Mouse (Mus musculus): ENCODE data around the gene Ccn5. TPM values are rescaled to one million over a fixed set of nuclear protein-coding genes. Genes with fewer than 3 reads are reported as not detected.
A peak's percentile ranks its signal among the peaks of the same experiment; 100 is the strongest.

Gene Ccn5
- polyA plus RNA-seq, 1 experiment from 2014 or later = 0.09 TPM

DNA sequence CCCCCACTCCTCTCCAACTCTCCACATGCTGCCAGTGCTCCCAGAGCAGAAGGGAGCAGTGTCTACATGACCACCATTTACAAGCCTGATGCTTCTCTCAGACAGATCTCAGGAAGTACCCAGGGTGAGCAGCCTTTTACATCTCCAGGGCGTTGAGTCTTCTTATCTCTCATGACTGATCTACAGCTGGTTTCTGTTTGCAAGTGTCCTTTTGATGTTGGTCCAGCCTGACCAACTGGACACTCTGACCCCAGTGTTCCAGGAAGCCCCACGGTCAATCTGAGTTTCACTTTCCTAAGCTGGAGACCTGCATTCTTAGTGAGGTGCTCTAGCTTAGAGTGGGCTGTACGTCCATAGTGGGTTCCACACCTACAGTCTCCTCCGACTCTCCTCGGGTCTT is 16.8 kb upstream of the Ccn5 start:
- no peaks in the 10 kb centered on the region for H3K9me3 ChIP-seq (replicated peaks)
- no peak overlapping the region for H3K27ac ChIP-seq (replicated peaks)
- H3K9ac ChIP-seq = no peak overlapping the region
- no peak for ATAC-seq (ENCODE audit: insufficient read depth)
- no peaks in the 10 kb centered on the region for H3K27me3 ChIP-seq
- H3K36me3 ChIP-seq (replicated peaks) = no peaks in the 10 kb centered on the region
- H3K4me1 ChIP-seq (replicated peaks) = no peaks in the 10 kb centered on the region
- 28% methylated on average over 5 of the region's 5 CpGs for WGBS (ENCODE audit: insufficient replicate concordance)
- no peak overlapping the region for H3K4me3 ChIP-seq (replicated peaks)
- H3K4me2 ChIP-seq = no peak overlapping the region

DNA sequence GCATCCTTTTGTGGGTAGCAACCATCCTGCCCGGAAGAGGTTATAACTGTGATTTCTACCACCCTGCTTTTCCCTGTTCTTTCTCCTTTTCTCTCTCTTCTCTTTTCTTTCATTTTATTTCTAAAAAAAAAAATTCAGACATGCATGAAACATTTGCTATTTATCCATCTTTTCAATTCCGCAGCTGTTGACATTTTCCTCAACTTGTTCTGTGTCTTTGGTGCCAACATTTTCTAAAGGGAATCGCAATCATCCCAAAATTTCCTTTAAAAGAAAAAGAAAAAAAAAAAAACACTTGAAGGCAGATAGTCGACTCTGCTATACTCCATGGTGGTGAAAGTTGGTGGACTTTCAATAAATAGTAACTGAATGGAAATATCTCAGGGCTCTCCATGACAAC is 11.5 kb upstream of the Ccn5 start:
- no peaks in the 10 kb centered on the region for H3K27me3 ChIP-seq
- H3K36me3 ChIP-seq (replicated peaks) = no peaks in the 10 kb centered on the region
- H3K9me3 ChIP-seq (replicated peaks) = no peaks in the 10 kb centered on the region
- H3K4me2 ChIP-seq = no peak overlapping the region
- no peak overlapping the region for H3K4me3 ChIP-seq (replicated peaks)
- no peak overlapping the region for H3K9ac ChIP-seq
- H3K27ac ChIP-seq (replicated peaks) = no peak overlapping the region
- no peak for ATAC-seq (ENCODE audit: insufficient read depth)
- H3K4me1 ChIP-seq (replicated peaks) = no peaks in the 10 kb centered on the region
- WGBS (ENCODE audit: insufficient replicate concordance) = 63% methylated on average over 4 of the region's 4 CpGs

DNA sequence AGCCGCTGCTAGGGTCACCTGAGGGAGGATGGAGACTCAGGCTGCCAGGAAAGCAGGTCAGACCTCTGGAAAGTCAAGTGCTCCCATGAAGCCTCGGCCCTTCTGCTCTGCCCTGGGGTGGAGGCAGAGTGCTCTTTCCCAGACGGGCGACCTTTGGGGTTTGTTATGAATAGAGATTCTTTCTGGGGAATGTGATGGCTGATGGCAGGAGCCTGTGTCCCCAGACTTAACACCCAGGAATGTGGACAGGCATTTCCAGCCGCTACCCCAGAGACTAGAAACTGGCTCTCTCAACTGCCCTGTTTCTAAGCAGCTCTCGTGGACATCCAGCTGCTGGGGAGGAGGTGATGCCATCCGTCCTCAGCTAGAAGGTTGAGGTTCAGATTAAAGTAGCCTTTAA is 11.0 kb upstream of the Ccn5 start:
- 51% methylated on average over 7 of the region's 7 CpGs for WGBS (ENCODE audit: insufficient replicate concordance)
- Histone ChIP-seq H3K27ac (replicated peaks) (no peak overlapping the region), H3K4me1 (replicated peaks) (no peaks in the 10 kb centered on the region)

DNA sequence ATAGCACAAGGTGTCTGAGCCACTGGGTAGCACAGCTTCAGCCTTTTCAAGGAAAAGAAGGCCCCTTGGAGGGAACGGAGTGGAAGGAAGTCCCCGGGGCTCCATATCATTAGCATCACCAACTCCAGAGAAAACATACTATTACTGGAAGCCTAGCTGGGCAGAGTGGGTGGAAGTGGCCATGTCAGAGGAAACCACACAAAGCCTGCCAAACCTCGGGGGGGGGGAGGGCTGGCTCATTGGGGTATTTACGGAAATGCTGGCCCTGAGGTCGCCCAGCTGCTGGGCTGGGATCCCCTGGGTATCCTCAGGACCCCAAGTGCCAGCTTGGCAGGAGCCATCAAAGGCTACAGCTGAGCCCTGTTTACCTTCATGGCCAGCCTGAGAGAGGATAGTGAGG is 7.6 kb upstream of the Ccn5 start:
- Histone ChIP-seq H3K27ac (replicated peaks) (no peak overlapping the region), H3K9me3 (replicated peaks) (no peaks in the 10 kb centered on the region), H3K4me3 (replicated peaks) (no peak overlapping the region), H3K36me3 (replicated peaks) (no peaks in the 10 kb centered on the region), H3K4me1 (replicated peaks) (no peaks in the 10 kb centered on the region), H3K9ac (no peak overlapping the region), H3K27me3 (no peaks in the 10 kb centered on the region), H3K4me2 (no peak overlapping the region)
- WGBS (ENCODE audit: insufficient replicate concordance) = 18% methylated on average over 5 of the region's 5 CpGs
- no peak; the same call in 1 of the 2 replicates for ATAC-seq (ENCODE audit: insufficient read depth)

More for the DNA sequence above, 11.0 kb upstream of the Ccn5 start:
- Histone ChIP-seq H3K9me3 (replicated peaks) (no peaks in the 10 kb centered on the region), H3K4me2 (no peak overlapping the region), H3K4me3 (replicated peaks) (no peak overlapping the region), H3K27me3 (no peaks in the 10 kb centered on the region), H3K36me3 (replicated peaks) (no peaks in the 10 kb centered on the region), H3K9ac (no peak overlapping the region)
- no peak for ATAC-seq (ENCODE audit: insufficient read depth)

DNA sequence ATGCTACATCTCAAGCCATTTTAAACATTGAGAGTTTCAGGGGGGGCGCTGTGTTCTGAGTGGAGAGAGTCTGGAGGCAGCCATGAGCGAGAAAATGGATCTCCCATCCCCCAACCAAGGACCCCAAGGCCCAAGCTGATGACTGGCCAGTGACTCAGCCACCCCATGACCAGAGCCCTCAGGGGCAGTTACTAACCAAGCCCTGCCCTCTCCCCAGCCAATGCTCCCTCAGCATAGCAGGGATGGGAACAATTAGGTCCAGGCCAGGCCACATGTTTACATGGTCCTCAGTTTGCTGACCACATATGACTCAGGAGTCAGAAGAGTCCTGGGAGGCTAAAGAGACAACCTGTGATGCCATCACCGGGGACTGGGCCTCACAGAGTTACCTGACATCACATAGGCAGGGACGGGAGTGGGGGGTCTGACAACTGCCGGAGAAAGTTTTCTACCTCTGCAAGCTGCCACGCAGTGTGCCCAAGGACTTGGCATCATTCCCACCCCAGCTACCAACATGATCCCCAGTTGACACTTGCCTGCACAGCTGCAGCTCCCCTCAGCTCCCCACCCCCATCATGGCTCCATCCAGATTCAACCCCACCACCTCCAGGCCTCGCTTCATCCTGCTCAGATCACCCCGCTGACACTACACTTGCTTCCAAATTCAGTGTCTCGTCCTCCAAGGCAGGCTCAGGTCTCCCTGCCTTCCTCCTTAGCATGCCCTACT is 5.8 kb upstream of the Ccn5 start:
- Histone ChIP-seq H3K36me3 (replicated peaks) (no peaks in the 10 kb centered on the region), H3K4me1 (replicated peaks) (no peaks in the 10 kb centered on the region), H3K27ac (replicated peaks) (no peak overlapping the region), H3K4me3 (replicated peaks) (no peak overlapping the region), H3K9me3 (replicated peaks) (no peaks in the 10 kb centered on the region), H3K9ac (no peak overlapping the region), H3K4me2 (no peak overlapping the region), H3K27me3 (no peaks in the 10 kb centered on the region)
- WGBS (ENCODE audit: insufficient replicate concordance) = 68% methylated on average over 9 of the region's 9 CpGs
- ATAC-seq (ENCODE audit: insufficient read depth) = no peak

DNA sequence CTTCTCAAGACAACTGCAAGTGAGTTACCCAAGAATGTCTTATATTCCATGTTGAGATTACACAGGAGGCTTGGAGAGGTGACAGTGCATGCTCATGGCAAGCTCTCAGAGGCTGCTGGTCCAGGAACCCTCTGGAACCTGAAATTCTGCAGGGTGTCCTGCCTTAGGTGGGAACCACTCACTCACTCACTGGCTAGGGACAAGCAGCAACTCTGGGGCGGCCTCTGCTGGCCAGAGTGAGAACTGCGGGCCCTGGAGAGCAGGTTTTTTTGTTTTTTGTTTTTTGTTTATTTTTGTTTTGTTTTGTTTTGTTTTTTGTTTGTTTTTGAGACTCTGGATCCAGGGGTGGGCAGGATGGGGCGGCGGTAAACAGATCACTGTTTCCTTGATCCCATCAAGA is 2.6 kb downstream of the Ccn5 start:
- no peak for ATAC-seq (ENCODE audit: insufficient read depth)
- H3K9ac ChIP-seq = no peak overlapping the region
- no peak overlapping the region for H3K4me3 ChIP-seq (replicated peaks)
- no peak overlapping the region for H3K27ac ChIP-seq (replicated peaks)
- H3K4me1 ChIP-seq (replicated peaks) = no peaks in the 10 kb centered on the region
- no peaks in the 10 kb centered on the region for H3K27me3 ChIP-seq
- H3K9me3 ChIP-seq (replicated peaks) = no peaks in the 10 kb centered on the region
- WGBS (ENCODE audit: insufficient replicate concordance) = 7% methylated on average over 4 of the region's 4 CpGs
- H3K4me2 ChIP-seq = peak overlapping the region; percentile 16; the same call in 1 of the 2 replicates
- no peaks in the 10 kb centered on the region for H3K36me3 ChIP-seq (replicated peaks)

DNA sequence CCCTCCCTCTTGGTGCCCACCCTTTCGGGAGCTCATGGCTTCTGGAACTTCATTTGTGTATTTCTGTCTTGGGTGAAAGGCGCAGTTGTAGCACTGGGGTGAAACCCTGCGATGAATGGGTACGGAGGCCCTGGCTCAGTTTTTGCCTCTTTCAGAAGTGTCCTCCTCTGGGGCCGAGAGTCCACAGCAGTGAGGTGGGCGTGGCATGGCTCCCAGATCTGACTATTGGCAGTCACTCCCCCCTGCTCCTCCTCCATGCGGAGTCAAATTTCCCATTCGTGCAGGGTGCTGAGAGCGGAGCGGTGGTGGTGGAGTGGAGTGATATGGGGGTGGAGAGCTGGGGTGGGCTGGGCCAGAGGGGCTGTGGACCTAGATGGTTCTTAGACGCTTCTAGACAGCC is 3.1 kb downstream of the Ccn5 start:
- no peaks in the 10 kb centered on the region for H3K27me3 ChIP-seq
- no peak overlapping the region for H3K9ac ChIP-seq
- H3K27ac ChIP-seq (replicated peaks) = no peak overlapping the region
- H3K9me3 ChIP-seq (replicated peaks) = no peaks in the 10 kb centered on the region
- WGBS (ENCODE audit: insufficient replicate concordance) = 46% methylated on average over 11 of the region's 11 CpGs
- peak; percentile 63 for ATAC-seq (ENCODE audit: insufficient read depth)
- no peak overlapping the region for H3K4me3 ChIP-seq (replicated peaks)
- H3K4me2 ChIP-seq = peak overlapping the region; percentile 16; the same call in 1 of the 2 replicates
- no peaks in the 10 kb centered on the region for H3K36me3 ChIP-seq (replicated peaks)
- no peaks in the 10 kb centered on the region for H3K4me1 ChIP-seq (replicated peaks)

DNA sequence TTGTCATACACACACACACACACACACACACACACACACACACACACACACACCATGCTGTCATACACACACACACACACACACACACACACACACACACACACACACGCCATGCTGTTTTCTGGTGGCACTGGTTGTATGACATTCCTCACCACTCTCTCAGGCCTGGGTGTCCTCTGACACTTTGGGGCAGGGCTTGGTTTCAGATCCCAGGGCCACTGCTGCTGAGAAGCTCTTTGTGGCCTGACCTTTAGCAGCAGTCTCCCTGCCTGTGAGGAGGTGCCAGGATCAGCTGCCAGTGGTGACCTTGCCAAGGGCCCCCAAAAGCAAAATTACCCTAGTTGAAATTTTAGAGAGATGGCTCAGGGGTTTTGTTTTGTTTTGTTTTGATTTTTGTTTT is 5.2 kb downstream of the Ccn5 start:
- Histone ChIP-seq H3K4me2 (no peak overlapping the region), H3K4me1 (replicated peaks) (no peaks in the 10 kb centered on the region), H3K9me3 (replicated peaks) (no peaks in the 10 kb centered on the region), H3K27ac (replicated peaks) (no peak overlapping the region), H3K36me3 (replicated peaks) (no peaks in the 10 kb centered on the region), H3K27me3 (no peaks in the 10 kb centered on the region), H3K4me3 (replicated peaks) (no peak overlapping the region), H3K9ac (no peak overlapping the region)
- no peak for ATAC-seq (ENCODE audit: insufficient read depth)
- WGBS (ENCODE audit: insufficient replicate concordance) = 32% methylated on average over 1 of the region's 1 CpGs

DNA sequence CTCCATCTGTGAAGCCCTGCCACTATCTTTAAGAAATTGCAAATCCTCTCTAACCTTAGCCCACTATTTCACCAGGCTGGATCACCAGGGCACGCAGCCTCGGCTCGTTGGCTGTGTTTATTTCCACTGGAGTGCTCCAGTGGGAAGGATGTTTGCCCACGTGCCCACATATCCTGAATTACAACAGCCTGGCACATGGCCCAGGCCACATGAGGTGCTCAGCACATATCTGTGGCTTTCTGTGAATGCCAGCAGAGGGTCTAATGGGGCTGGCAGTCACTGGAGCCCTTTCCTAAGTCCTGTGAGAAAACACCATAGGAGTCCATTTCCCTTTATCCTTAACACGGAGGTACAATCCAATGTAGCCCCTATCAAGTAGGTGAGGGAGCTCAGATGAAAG is 5.8 kb downstream of the Ccn5 start:
- H3K4me1 ChIP-seq (replicated peaks) = no peaks in the 10 kb centered on the region
- no peak overlapping the region for H3K27ac ChIP-seq (replicated peaks)
- no peak overlapping the region for H3K4me3 ChIP-seq (replicated peaks)
- no peak overlapping the region for H3K4me2 ChIP-seq
- H3K36me3 ChIP-seq (replicated peaks) = no peaks in the 10 kb centered on the region
- no peaks in the 10 kb centered on the region for H3K27me3 ChIP-seq
- no peak for ATAC-seq (ENCODE audit: insufficient read depth)
- WGBS (ENCODE audit: insufficient replicate concordance) = 51% methylated on average over 5 of the region's 5 CpGs
- H3K9me3 ChIP-seq (replicated peaks) = no peaks in the 10 kb centered on the region
- H3K9ac ChIP-seq = no peak overlapping the region

DNA sequence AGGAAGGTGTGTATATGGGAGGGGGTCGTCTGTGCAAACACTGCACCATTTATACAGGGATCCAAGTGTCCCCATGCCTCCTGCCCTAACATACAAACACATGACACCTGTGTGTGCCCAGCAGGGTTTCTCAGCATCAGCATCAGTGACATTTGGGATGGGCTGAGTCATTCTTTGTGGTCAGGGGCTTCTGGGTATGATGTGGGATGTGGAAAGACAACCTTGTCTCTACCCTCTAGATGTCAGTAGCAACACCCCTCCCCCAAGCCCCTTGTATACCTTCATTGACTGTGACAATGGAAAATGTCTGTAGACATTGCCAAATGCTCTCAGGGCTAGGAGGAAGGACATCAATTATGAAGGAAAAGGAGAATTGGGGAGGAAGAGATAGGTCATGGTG is 10.5 kb downstream of the Ccn5 start:
- Histone ChIP-seq H3K4me2 (no peak overlapping the region), H3K4me3 (replicated peaks) (no peak overlapping the region), H3K4me1 (replicated peaks) (no peaks in the 10 kb centered on the region), H3K36me3 (replicated peaks) (no peaks in the 10 kb centered on the region), H3K27me3 (no peaks in the 10 kb centered on the region), H3K27ac (replicated peaks) (no peak overlapping the region), H3K9me3 (replicated peaks) (no peaks in the 10 kb centered on the region), H3K9ac (no peak overlapping the region)
- 24% methylated on average over 1 of the region's 1 CpGs for WGBS (ENCODE audit: insufficient replicate concordance)
- ATAC-seq (ENCODE audit: insufficient read depth) = no peak

DNA sequence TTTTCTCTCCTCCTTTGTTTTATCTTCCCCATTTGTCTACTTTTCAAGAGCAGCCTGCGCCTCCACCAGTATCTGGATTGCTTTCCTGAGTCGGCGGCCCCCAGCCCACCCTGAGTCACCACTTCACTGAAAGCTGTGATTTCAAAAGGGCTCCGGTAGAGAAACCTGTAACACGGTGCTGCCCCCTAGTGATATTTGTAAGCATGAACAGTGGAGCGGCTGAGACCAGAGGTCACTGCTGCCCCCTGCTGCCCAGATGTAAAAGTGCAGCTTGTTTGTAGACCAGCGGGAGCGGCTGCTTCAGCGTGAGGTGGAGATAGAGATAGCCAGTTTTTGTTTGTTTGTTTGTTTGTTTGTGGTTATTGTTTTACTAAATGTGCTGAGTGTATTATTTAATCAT is 17.4 kb downstream of the Ccn5 start:
- WGBS (ENCODE audit: insufficient replicate concordance) = 23% methylated on average over 9 of the region's 9 CpGs
- Histone ChIP-seq H3K4me1 (replicated peaks) (no peaks in the 10 kb centered on the region), H3K9ac (no peak overlapping the region), H3K36me3 (replicated peaks) (no peaks in the 10 kb centered on the region), H3K4me2 (no peak overlapping the region), H3K27ac (replicated peaks) (no peak overlapping the region), H3K4me3 (replicated peaks) (no peak overlapping the region), H3K27me3 (no peaks in the 10 kb centered on the region), H3K9me3 (replicated peaks) (no peaks in the 10 kb centered on the region)
- no peak for ATAC-seq (ENCODE audit: insufficient read depth)

DNA sequence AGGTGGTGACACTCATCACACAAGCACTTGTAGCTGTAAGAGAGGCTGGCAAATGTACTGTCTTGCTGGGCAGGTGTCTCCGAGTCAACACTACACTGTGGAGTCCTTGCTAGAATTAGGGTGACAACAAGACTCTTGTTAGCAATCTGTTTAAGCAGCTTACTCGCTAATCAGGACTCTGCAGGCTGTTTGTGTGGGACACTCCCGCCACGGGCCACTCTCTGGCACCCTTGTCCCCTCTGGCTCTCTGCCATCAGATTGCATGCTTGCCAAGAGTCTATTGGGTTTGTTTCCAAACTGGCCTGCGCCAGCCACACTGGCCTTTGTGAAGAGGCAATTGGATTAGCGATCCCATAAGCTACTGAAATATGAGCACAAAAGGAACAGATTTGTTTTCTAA is 18.9 kb downstream of the Ccn5 start:
- H3K27me3 ChIP-seq = no peaks in the 10 kb centered on the region
- 42% methylated on average over 6 of the region's 6 CpGs for WGBS (ENCODE audit: insufficient replicate concordance)
- no peak overlapping the region for H3K27ac ChIP-seq (replicated peaks)
- no peak overlapping the region for H3K4me2 ChIP-seq
- no peak overlapping the region for H3K9ac ChIP-seq
- no peaks in the 10 kb centered on the region for H3K36me3 ChIP-seq (replicated peaks)
- ATAC-seq (ENCODE audit: insufficient read depth) = no peak
- no peaks in the 10 kb centered on the region for H3K9me3 ChIP-seq (replicated peaks)
- no peak overlapping the region for H3K4me3 ChIP-seq (replicated peaks)
- H3K4me1 ChIP-seq (replicated peaks) = no peaks in the 10 kb centered on the region

Data from liver, embryonic 15.5 days (tissue).